ENCODE assay signal across 1 mouse cellular context in genomic region chr4:134128221-134128982, GRCm38 (mm10).
A peak's percentile ranks its signal among the peaks of the same experiment; 100 is the strongest.
TF ChIP-seq lines count a peak whose summit lies in the region.

Gene Sh3bgrl3 (minus strand): TSS chr4:134128789.

TF ChIP-seq in MEL, 35 proteins besides CTCF, POLR2A, EP300 and RAD21 (continued from another document):
- TF ChIP-seq SIN3A (IDR thresholded peaks at IDR 0.05; ENCODE audit: low read length) (peak; percentile 70), ELF1 (IDR thresholded peaks at IDR 0.05; ENCODE audit: low read depth, low read length) (peak; percentile 76), MAZ (IDR thresholded peaks at IDR 0.05; ENCODE audit: low read depth, low read length) (peak; percentile 70; the same call in 1 of the 2 replicates), RCOR1 (IDR thresholded peaks at IDR 0.05; ENCODE audit: low read depth, low read length) (no peak), MXI1 (IDR thresholded peaks at IDR 0.05; ENCODE audit: low read depth, low read length) (peak; percentile 75), SMC3 (IDR thresholded peaks at IDR 0.05; ENCODE audit: low read depth, low read length) (no peak), TBP (IDR thresholded peaks at IDR 0.05; ENCODE audit: low read depth, low read length) (peak; percentile 82)
TF ChIP-seq in MEL: peak in this region for 15.
